Mouse (Mus musculus): ENCODE results near the gene Adamts7. TPM values are rescaled to one million over a fixed set of nuclear protein-coding genes. Genes with fewer than 3 reads are reported as not detected.

Adamts7 gene
- polyA plus RNA-seq (2014; fragmentation: Illumina TruSeq; extraction: RNeasy Lipid Tissue Mini Kit (QIAGEN cat#74804); ENCODE audit: low read depth, low replicate concordance), result 1.7 TPM

DNA sequence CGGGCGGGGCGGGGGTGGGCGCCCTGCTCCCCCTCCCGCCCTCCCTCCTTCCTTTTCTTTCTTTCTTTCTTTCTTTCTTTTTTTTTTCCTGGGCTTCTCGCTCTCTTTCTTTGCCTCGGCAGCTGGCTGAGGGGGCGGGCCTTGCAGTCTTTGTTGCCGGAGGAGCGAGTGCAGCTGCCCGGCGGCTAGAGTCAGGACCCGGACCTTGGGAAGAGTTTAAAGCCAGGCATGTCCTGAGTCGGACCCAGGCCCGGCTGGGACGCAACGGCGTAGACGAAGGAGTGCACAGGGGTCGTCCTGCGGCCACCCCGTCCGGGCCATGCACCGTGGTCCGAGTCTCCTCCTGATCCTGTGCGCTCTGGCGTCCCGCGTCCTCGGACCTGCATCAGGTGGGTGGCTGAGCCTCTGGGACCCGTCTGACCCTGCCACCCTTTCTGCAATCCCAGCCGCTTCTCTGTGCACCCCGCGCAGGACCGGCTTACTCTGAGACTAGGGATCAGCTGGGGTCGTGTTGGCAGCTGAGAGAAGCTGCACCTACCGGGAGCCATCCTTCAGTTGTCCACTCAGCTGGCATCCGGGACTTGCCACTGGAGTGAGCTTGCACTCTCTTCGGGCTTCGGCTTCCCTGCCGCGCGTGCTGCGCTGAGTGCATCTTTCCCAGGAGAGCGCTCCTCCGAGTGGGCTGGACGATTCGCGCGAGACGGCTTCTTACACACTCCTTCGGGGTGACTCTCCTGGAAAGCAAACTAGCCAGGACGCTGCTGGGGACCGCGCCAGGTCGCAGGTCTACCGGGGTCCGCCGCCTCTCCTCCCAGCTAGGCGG is at the start of gene Adamts7:
Adamts7 (plus strand) TSS at position 144 of the 823 bp plus-strand sequence.

DNA sequence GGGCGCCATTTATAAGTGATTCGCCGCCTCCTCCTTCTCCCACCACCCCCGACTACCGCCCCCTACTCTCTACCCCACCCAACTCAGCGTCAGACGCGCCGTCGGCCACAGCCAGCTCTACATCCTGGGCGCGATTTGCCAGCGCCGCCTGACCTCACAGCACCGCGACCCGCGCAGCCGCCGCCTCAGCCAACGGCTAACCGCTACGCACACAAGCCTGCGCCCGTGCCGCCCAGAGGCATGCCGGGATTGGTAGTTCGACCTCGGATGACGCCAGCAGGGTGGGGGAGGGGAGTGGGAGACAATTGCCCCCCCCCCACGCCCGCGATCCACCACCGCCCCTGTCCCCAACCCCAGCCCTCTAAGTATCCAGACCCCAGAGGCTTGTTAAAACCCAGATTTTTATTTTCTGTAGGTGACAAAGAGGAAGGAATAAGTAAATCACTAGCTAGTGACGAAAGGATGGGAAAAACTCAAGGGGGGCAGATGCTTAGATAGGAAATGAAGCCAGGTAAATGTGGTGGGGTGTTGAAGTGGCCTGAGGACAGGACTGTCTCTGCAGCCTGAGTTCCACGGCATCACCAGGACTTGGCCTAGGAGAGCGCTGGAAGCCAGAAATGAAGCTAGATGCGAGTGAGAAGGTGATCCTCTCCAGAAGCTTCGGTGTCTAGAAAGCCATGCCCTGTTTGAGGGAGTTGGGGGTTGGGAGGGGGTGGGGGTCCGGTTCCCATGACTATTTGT is 48.1 kb upstream of the Adamts7 start, which contains the start of gene Morf4l1:
Morf4l1 (minus strand) TSS at position 208 of the 741 bp plus-strand sequence.

Other genes starting within 250 kb of the Adamts7 start
- gene Ctsh, start 108.9 kb upstream of the Adamts7 start, polyA plus RNA-seq (2014; fragmentation: Illumina TruSeq; extraction: RNeasy Lipid Tissue Mini Kit (QIAGEN cat#74804); ENCODE audit: low read depth, low replicate concordance), result 214 TPM
- gene Morf4l1, start 48.3 kb upstream of the Adamts7 start, polyA plus RNA-seq (2014; fragmentation: Illumina TruSeq; extraction: RNeasy Lipid Tissue Mini Kit (QIAGEN cat#74804); ENCODE audit: low read depth, low replicate concordance), result 285 TPM
- gene Tbc1d2b, start 107.7 kb downstream of the Adamts7 start, polyA plus RNA-seq (2014; fragmentation: Illumina TruSeq; extraction: RNeasy Lipid Tissue Mini Kit (QIAGEN cat#74804); ENCODE audit: low read depth, low replicate concordance), result 20.3 TPM